Comparison of ENCODE assay signal across 8 mouse cellular contexts in genomic region chr5:130275509-130275908, GRCm38 (mm10). TPM values are rescaled to one million over a fixed set of nuclear protein-coding genes. Genes with fewer than 3 reads are reported as not detected.
DNase-seq lines count a peak whose midpoint lies in the region; ATAC-seq and TF ChIP-seq lines count a peak whose summit lies in the region.

No protein-coding gene starts in this region.

- H3K4me2 ChIP-seq in liver, embryonic 14.5 days (ENCODE audit: low read depth) = no peak overlapping the region
- no peak overlapping the region for H3K4me2 ChIP-seq in stomach, postnatal 0 days (replicated peaks; ENCODE audit: low read depth)

- no peak overlapping the region for H3K27ac ChIP-seq in liver, embryonic 14.5 days
- no peak overlapping the region for H3K27ac ChIP-seq in stomach, postnatal 0 days (replicated peaks)

- no peaks in the 10 kb centered on the region for H3K9me3 ChIP-seq in liver, embryonic 14.5 days (ENCODE audit: control insufficient read depth, low read length)
- H3K9me3 ChIP-seq in stomach, postnatal 0 days (ENCODE audit: control insufficient read depth, low read length) = no peaks in the 10 kb centered on the region

- 42% methylated on average over 4 of the region's 4 CpGs for WGBS in liver, embryonic 14.5 days (ENCODE audit: insufficient replicate concordance)
- WGBS in stomach, postnatal 0 days = 48% methylated on average over 4 of the region's 4 CpGs

- DNase-seq in gastrocnemius, postnatal 10 days = peak; percentile 20
- no peak for DNase-seq in gastrocnemius, postnatal 14 days
- peak in 1 of 3 experiments; percentile 23 for DNase-seq in liver, embryonic 14.5 days (ENCODE audit: low read depth in 3 of 3, low spot score in 3 of 3)
- DNase-seq in liver (no peak), MN1 (ENCODE audit: low spot score) (peak; percentile 53)
- no peak for DNase-seq in stomach, postnatal 0 days (ENCODE audit: low spot score)
- DNase-seq in urinary bladder, postnatal 4 days (ENCODE audit: low spot score in 2 of 2) = no peak

- H3K36me3 ChIP-seq in liver, embryonic 14.5 days (replicated peaks; ENCODE audit: control insufficient read depth, insufficient read depth, low read depth) = peaks cover 25% of the 10 kb centered on the region
- 0 out of 2 replicates have a peak, but pooled peaks cover 3% of the 10 kb centered on the region for H3K36me3 ChIP-seq in stomach, postnatal 0 days (ENCODE audit: control insufficient read depth, insufficient read depth, low read length)

- H3K4me3 ChIP-seq in liver, embryonic 14.5 days (ENCODE audit: insufficient read depth in 1 of 2, low read depth in 2 of 2, low read length in 2 of 2) = no peak overlapping the region
- no peak overlapping the region for H3K4me3 ChIP-seq in stomach, postnatal 0 days (ENCODE audit: low read depth, low read length)

- no peak overlapping the region for H3K9ac ChIP-seq in liver, embryonic 14.5 days (replicated peaks)
- no peak overlapping the region for H3K9ac ChIP-seq in stomach, postnatal 0 days (ENCODE audit: low read length)

- intact Hi-C loops in gastrocnemius, postnatal 14 days (cut with DNase I; ENCODE audit: low total_unique reads) = loop anchor here (5.0 kb wide), 1 partner anchor 577 kb away; no protein-coding TSS in a partner anchor

- H3K4me1 ChIP-seq in liver, embryonic 14.5 days (replicated peaks; ENCODE audit: control insufficient read depth in 2 of 2, insufficient read depth in 2 of 2, low read length in 1 of 2) = no peaks in the 10 kb centered on the region
- no peaks in the 10 kb centered on the region for H3K4me1 ChIP-seq in stomach, postnatal 0 days (replicated peaks; ENCODE audit: control insufficient read depth, insufficient read depth)

- no peak for ATAC-seq in liver, embryonic 14.5 days (ENCODE audit: insufficient read depth)
- peak; percentile 70; the same call in 1 of the 2 replicates for ATAC-seq in erythroblast, adult 5-6 weeks (replicated peaks; ENCODE audit: low FRiP score, poor library complexity, severe bottlenecking)
- ATAC-seq in stomach, postnatal 0 days (ENCODE audit: low FRiP score, low TSS enrichment) = no peak

- TF ChIP-seq EP300 in liver, embryonic 14.5 days (IDR thresholded peaks at IDR 0.05; ENCODE audit: low read depth) = no peak
- no peak for TF ChIP-seq EP300 in stomach, postnatal 0 days (optimal IDR thresholded peaks at IDR 0.05)

- TF ChIP-seq CTCF in liver, embryonic 14.5 days (IDR thresholded peaks at IDR 0.05; ENCODE audit: low read depth) = peak; percentile 66; the same call in 1 of the 2 replicates
- peak; percentile 84 for TF ChIP-seq CTCF in stomach, postnatal 0 days (IDR thresholded peaks at IDR 0.05; ENCODE audit: low read depth)

- no peaks in the 10 kb centered on the region for H3K27me3 ChIP-seq in liver, embryonic 14.5 days (ENCODE audit: control insufficient read depth, insufficient read depth, low read length)
- no peaks in the 10 kb centered on the region for H3K27me3 ChIP-seq in stomach, postnatal 0 days (ENCODE audit: control insufficient read depth, insufficient read depth, low read length)

RNA-seq across cellular contexts. Expression of gene Tyw1, which starts 20.1 kb away (rescaled TPM):
- 1 to 10 TPM; 9.1 to 9.3 TPM for total RNA-seq in gastrocnemius, postnatal 10 days (2021)
- 1 to 10 TPM; 7.8 to 9.1 TPM for total RNA-seq in gastrocnemius, postnatal 14 days (2021)
- polyA plus RNA-seq in liver, embryonic 14.5 days (2012; rRNA removed) = 5.1 and 6.8 TPM in 2 replicates
- polyA plus RNA-seq in liver, embryonic 14.5 days (2014; fragmentation: Nextera tagmentation; extraction: Ambion mirVana) = 12.1 and 13.5 TPM in 2 replicates
- 2.9 and 5.6 TPM in 2 replicates for total RNA-seq in erythroblast, adult 5-6 weeks (2015; ENCODE audit: low replicate concordance)
- total RNA-seq in erythroblast, adult 5-6 weeks (2017; ENCODE audit: low replicate concordance) = 9.2 and 9.8 TPM in 2 replicates
- polyA plus RNA-seq in stomach, postnatal 0 days (2015; fragmentation: Nextera tagmentation; extraction: Ambion mirVana) = 12.6 and 13.8 TPM in 2 replicates

RNA-seq across cellular contexts. Expression of gene Sbds, which starts 20.2 kb away (rescaled TPM):
- 10 to 100 TPM; 25.8 to 31.6 TPM for total RNA-seq in gastrocnemius, postnatal 10 days (2021)
- 10 to 100 TPM; 22.6 to 23.4 TPM for total RNA-seq in gastrocnemius, postnatal 14 days (2021)
- polyA plus RNA-seq in liver, embryonic 14.5 days (2012; rRNA removed) = 17.9 and 35.8 TPM in 2 replicates
- 38.1 and 40.1 TPM in 2 replicates for polyA plus RNA-seq in liver, embryonic 14.5 days (2014; fragmentation: Nextera tagmentation; extraction: Ambion mirVana)
- 16.7 and 22.1 TPM in 2 replicates for total RNA-seq in erythroblast, adult 5-6 weeks (2015; ENCODE audit: low replicate concordance)
- total RNA-seq in erythroblast, adult 5-6 weeks (2017; ENCODE audit: low replicate concordance) = 46.2 and 73.7 TPM in 2 replicates
- polyA plus RNA-seq in stomach, postnatal 0 days (2015; fragmentation: Nextera tagmentation; extraction: Ambion mirVana) = 72.0 and 76.2 TPM in 2 replicates

RNA-seq across cellular contexts. Expression of gene Tmem248, which starts 58.6 kb away (rescaled TPM):
- total RNA-seq in gastrocnemius, postnatal 10 days (2021) = 10 to 100 TPM; 25.2 to 29.9 TPM
- 10 to 100 TPM; 28.6 to 29.6 TPM for total RNA-seq in gastrocnemius, postnatal 14 days (2021)
- 12.5 and 14.1 TPM in 2 replicates for polyA plus RNA-seq in liver, embryonic 14.5 days (2012; rRNA removed)
- 25.4 and 26.6 TPM in 2 replicates for polyA plus RNA-seq in liver, embryonic 14.5 days (2014; fragmentation: Nextera tagmentation; extraction: Ambion mirVana)
- 11.1 and 21.5 TPM in 2 replicates for total RNA-seq in erythroblast, adult 5-6 weeks (2015; ENCODE audit: low replicate concordance)
- 16.0 and 24.9 TPM in 2 replicates for total RNA-seq in erythroblast, adult 5-6 weeks (2017; ENCODE audit: low replicate concordance)
- polyA plus RNA-seq in stomach, postnatal 0 days (2015; fragmentation: Nextera tagmentation; extraction: Ambion mirVana) = 33.2 and 34.4 TPM in 2 replicates

Comparison
In these comparisons a context has a peak if more than half of its experiments do, and no peak if none do; other contexts are left out.
1. DNase-seq: peak in gastrocnemius, postnatal 10 days (single experiment) and MN1 (single experiment); none in gastrocnemius, postnatal 14 days (single experiment), liver (single experiment), stomach, postnatal 0 days (single experiment) and urinary bladder, postnatal 4 days (0 of 2).